Mouse (Mus musculus) E14TG2a.4 (cell line): ENCODE measurements around the gene Fam45a.

Experiments
- H3K27me3 ChIP-seq: 2 replicates; pipeline ENCODE4 v1.6.1; 2014; ENCODE audit warnings: low read length, control low read depth; ENCODE audit not compliant: insufficient read depth
- H3K36me3 ChIP-seq: 2 replicates; pipeline ENCODE4 v1.6.1; 2014; ENCODE audit warnings: low read length, control low read depth; ENCODE audit not compliant: insufficient read depth
- H3K4me1 ChIP-seq: replicated peaks from 2 replicates; pipeline ENCODE4 v1.6.1; 2014; ENCODE audit warnings: low read depth, low read length, control low read depth
- H3K4me3 ChIP-seq: replicated peaks from 2 replicates; pipeline ENCODE4 v1.5.1; 2014; ENCODE audit warnings: mild to moderate bottlenecking, low read length
- H3K9me3 ChIP-seq: 2 replicates; pipeline ENCODE4 v1.6.1; 2014; ENCODE audit warnings: low read length, control low read depth
- CTCF ChIP-seq: conservative IDR thresholded peaks from 2 replicates; pipeline ENCODE4 v1.5.1; 2014; ENCODE audit warnings: low read length
- NANOG ChIP-seq: IDR thresholded peaks from 2 replicates; pipeline ENCODE4 v1.6.1; 2014; ENCODE audit warnings: borderline replicate concordance, low read length, mixed read lengths
- POU5F1 ChIP-seq: IDR thresholded peaks from 2 replicates; pipeline ENCODE4 v1.6.1; 2014; ENCODE audit warnings: low read length, borderline replicate concordance

Gene Fam45a

DNA sequence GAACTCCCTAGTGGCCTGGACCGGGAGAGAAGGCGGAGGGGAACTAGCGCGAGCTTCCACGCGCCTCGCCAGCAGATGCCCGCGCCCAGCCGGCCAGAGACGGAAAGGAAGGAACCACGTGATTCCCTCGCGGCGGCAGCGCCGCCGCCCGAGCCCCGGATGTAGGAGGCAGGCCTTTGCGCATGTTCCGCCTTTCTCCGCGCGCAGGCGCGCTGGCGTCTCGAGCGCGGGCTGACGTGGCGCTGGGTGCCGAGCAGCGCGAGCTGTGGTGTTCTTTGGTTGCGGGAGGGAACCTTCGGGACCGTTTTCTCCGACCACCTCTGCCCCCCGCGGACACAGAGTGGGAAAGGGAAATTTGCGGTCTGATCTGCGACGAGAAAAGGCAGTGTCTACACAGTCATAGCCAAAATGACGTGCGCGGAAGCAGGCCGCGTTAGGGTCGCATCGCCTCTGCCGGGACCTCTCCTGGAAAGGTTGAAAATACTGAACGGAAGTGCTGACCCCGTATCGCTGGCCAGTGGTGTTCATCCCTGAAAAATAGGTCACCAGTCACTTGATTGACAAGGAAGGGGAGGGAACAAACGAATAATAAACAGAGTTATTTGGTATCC, 20.7 kb upstream of the Fam45a start, which contains the start of gene Eif3a:
Eif3a (minus strand) TSS at position 108 of the 611 bp plus-strand sequence.
- H3K4me1 ChIP-seq, result peaks cover 38% of the 10 kb centered on the region
- H3K4me3 ChIP-seq, result peak within 1 kb of the TSS; percentile 96
- H3K27me3 ChIP-seq, result peaks cover 4% of the 10 kb centered on the region; the same call in 1 of the 2 replicates
- peaks cover 29% of the 10 kb centered on the region for H3K36me3 ChIP-seq
- no peaks in the 10 kb centered on the region for H3K9me3 ChIP-seq
- TF ChIP-seq NANOG (no peak), POU5F1 (no peak), CTCF (no peak)

DNA sequence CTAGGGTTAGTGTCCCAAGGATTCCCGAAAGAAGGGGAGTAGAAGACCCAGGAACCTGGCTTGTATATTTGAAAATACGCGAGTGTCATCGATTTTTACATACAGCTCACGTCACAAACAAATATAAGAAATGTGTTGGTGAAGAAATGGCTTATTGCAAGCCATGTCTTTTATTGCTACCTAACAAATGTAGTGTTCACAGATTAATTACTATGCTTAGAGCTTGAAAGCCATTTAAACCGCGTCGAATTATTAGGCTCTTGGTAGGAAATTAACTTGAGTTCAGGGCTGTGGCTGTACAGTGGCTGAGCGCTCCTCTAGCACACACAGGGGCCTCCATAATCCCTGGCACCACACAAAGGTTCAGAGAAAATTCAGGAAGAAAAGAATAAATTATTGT, 20.2 kb upstream of the Fam45a start:
- TF ChIP-seq NANOG, result no peak
- TF ChIP-seq POU5F1, result no peak
- TF ChIP-seq CTCF, result no peak
- no peaks in the 10 kb centered on the region for H3K9me3 ChIP-seq

DNA sequence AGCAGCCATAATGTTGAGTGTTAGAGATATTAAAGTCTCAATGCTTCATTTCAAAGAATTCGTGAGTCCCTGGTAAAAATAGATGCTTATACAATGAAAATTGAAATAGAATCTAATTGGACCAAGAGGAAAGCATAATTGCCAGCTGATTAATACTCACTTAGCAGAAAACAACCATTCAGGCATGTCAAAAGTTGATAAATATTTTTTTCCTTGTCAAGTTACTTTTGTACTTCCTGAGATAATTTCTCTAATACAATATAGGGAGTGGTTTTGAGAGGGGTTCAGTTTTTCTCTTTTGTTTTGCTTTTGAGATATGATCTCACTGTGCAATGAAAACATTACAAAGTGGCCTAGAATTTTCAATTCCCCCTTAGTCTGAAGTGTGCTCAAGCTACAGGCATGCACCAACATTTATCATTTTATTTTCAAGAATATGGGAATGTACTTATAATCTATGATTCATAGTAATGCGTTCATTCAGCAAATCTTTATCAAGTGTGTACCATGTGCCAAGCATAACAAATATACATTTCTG, 18.1 kb upstream of the Fam45a start:
- Histone ChIP-seq H3K4me1 (peaks cover 13% of the 10 kb centered on the region), H3K36me3 (peaks cover 6% of the 10 kb centered on the region), H3K27me3 (peaks cover 7% of the 10 kb centered on the region; the same call in 1 of the 2 replicates), H3K4me3 (no peak overlapping the region), H3K9me3 (no peaks in the 10 kb centered on the region)
- no peak for TF ChIP-seq CTCF
- TF ChIP-seq POU5F1, result no peak
- TF ChIP-seq NANOG, result no peak

More for the DNA sequence above, 20.2 kb upstream of the Fam45a start:
- Histone ChIP-seq H3K4me1 (peaks cover 33% of the 10 kb centered on the region), H3K36me3 (peaks cover 24% of the 10 kb centered on the region), H3K4me3 (peak overlapping the region; percentile 96), H3K27me3 (peaks cover 4% of the 10 kb centered on the region; the same call in 1 of the 2 replicates)

DNA sequence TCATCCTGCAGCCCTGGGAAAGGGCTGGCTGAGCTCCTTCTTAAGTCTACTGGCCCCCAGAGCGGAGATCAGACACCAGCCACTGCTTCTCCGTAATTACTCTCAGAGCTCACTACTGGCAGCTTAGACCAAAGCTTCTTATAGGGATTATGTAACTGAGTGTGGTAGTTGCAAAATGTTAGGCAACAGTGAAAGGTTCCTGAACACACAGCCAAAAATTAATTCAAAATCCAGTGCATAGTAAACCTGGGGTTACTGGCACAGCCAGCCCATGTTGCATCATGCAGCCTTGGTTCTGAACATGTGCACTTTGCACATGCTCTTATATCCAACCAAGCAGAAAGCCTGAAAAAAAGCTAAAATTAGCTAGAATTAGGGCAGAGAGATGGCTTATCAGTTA, 16.1 kb upstream of the Fam45a start:
- Histone ChIP-seq H3K4me3 (no peak overlapping the region), H3K9me3 (no peaks in the 10 kb centered on the region), H3K4me1 (peaks cover 8% of the 10 kb centered on the region; the same call in 1 of the 2 replicates), H3K27me3 (peaks cover 7% of the 10 kb centered on the region; the same call in 1 of the 2 replicates), H3K36me3 (no peaks in the 10 kb centered on the region)
- no peak for TF ChIP-seq CTCF
- TF ChIP-seq NANOG, result no peak
- TF ChIP-seq POU5F1, result no peak

DNA sequence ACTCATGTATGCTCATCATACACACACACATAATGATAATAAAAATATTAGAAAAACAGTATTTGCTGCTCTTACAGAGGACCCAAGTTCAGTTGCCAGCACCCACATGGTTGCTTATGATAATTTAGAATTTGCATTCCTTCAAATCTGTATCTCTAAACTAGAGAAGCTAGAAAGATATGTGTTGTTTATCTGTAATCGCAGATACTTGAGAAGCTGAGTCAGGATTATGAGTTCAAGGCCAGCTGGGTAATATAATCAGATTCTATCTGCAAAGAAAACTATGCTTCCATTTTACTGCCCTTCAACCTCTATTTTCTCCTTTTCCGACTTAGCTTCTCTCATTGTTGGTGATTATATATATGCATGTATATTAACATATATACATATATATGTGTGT, 14.0 kb upstream of the Fam45a start:
- Histone ChIP-seq H3K4me1 (no peaks in the 10 kb centered on the region), H3K36me3 (no peaks in the 10 kb centered on the region)
- TF ChIP-seq NANOG (no peak), CTCF (no peak), POU5F1 (no peak)

DNA sequence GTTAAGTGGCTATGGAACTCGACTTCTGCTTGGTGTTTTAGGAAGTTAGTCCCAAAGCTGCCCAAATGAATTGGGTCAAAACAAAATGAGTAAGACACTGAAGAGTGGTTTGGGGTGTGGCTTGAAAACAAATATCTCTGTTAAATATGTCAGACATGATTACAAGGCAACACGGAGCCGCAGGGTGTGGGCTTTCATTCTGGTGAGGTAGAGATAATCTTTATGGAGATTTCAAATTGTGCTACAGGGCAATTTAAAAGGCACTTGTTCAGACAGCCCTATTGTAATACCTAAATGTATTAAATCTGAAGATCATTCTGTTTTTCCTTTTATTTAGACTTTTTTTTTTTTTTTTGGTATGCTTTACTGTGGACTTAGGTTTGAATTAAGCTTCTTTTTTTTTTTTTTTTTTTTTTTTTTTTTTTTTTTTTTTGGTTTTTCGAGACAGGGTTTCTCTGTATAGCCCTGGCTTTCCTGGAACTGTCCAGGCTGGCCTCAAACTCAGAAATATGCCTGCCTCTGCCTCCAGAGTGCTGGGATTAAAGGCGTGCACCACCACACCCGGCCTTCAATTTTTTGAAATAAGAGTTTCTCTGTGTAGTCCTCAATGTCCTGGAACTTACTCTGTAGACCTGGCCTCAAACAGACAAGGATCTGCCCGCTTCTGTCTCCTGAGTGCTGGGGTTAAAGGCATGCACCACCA, 11.4 kb upstream of the Fam45a start:
- Histone ChIP-seq H3K27me3 (peaks cover 13% of the 10 kb centered on the region; the same call in 1 of the 2 replicates), H3K4me1 (no peaks in the 10 kb centered on the region), H3K4me3 (no peak overlapping the region), H3K36me3 (no peaks in the 10 kb centered on the region), H3K9me3 (no peaks in the 10 kb centered on the region)
- TF ChIP-seq CTCF (no peak), NANOG (no peak), POU5F1 (no peak)

More for the DNA sequence above, 14.0 kb upstream of the Fam45a start:
- Histone ChIP-seq H3K9me3 (no peaks in the 10 kb centered on the region), H3K27me3 (peaks cover 7% of the 10 kb centered on the region; the same call in 1 of the 2 replicates), H3K4me3 (no peak overlapping the region)

DNA sequence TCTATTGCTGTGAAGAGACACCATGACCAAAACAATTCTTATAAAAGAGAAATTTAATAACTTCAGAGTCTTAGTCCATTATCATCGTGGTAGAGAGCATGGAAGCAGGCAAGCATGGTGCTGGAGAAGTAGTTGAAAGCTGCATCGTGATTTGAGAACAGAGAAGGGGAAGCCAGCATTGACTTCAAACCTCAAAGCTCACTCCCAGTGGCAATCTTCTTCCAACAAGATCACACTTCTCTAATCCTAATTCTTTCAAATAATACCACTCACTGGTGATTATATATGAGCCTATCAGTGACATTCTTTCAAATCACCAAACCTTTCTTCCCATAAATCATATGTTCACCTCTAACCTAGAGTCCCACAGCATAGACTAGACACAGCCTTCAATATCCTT, 6.5 kb upstream of the Fam45a start:
- Histone ChIP-seq H3K27me3 (0 out of 2 replicates have a peak, but pooled peaks cover 5% of the 10 kb centered on the region), H3K9me3 (no peaks in the 10 kb centered on the region), H3K36me3 (no peaks in the 10 kb centered on the region), H3K4me1 (no peaks in the 10 kb centered on the region), H3K4me3 (no peak overlapping the region)
- TF ChIP-seq NANOG (no peak), POU5F1 (no peak), CTCF (no peak)

DNA sequence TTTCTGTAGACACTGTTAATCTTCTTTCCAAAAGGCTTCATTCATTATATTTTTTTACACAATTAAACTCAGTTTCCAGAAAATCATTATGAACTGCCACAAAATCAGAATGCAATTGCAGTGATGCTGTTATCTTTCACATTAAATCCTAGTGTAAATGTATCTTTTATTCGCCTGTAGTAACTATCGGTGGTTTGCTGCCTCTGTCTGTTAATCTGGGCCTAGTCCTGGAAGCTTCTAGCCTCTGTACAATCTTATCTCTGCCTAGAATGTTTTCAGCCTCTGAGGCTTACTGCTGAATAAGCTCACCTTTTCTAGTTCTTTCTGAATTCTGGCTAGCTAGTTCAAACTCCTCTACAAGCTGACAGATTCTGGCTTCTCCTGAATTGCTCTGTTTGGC, 1.5 kb upstream of the Fam45a start:
- Histone ChIP-seq H3K27me3 (no peaks in the 10 kb centered on the region), H3K4me1 (peaks cover 16% of the 10 kb centered on the region), H3K9me3 (no peaks in the 10 kb centered on the region), H3K36me3 (peaks cover 5% of the 10 kb centered on the region), H3K4me3 (no peak overlapping the region)
- TF ChIP-seq POU5F1 (no peak), NANOG (no peak), CTCF (no peak)
